Mouse (Mus musculus) liver, adult 2 months (tissue): ENCODE measurements at regions not wholly inside any gene's neighbourhood (a gene's known extent, or its start where the extent isn't known, plus 50 kb on each side); places are given as distances from the start of the nearest gene placed in this dataset.

Source experiments
- CTCF ChIP-seq: fragments of 200-500 bp; IDR thresholded peaks from 2 replicates; pipeline ENCODE4 v1.5.1; 2011; ENCODE audit warnings: low read depth, low read length, control low read depth
- POLR2A ChIP-seq: fragments of 200-500 bp; IDR thresholded peaks from 2 replicates; pipeline ENCODE4 v1.6.1; 2011; ENCODE audit warnings: low read length, control low read depth; ENCODE audit not compliant: insufficient read depth; ENCODE audit errors: extremely low read depth

DNA sequence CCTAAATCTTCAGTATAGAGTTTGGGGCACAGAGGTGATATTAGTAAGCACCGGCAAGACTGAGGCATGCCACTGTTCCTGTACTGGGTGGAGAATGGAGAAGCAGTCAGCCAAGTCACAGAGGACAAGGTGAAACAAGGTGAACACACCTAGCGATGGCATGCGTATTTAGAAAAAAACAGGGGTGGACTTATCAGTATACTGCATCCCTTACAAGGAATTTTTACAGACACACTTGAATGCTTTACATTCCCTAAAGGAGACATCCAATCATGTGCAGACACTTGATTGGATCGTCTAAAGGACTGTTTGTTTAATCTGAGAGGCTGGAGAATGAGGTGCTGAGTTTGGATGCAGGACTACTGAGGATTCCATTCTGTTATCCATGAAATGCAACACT, 1893.4 kb upstream of the Lrrc6 start:
- TF ChIP-seq POLR2A (no peak), CTCF (no peak)
